Mouse (Mus musculus) kidney, embryonic 14.5 days (tissue): ENCODE results near the gene Bcl6. TPM values are rescaled to one million over a fixed set of nuclear protein-coding genes. Genes with fewer than 3 reads are reported as not detected.

ENCODE experiments used
- ATAC-seq: fragments of 200-750 bp; cut with Nextera tagmentation; 2 replicates; pipeline ENCODE4 v1.8.0; 2017; ENCODE audit warnings: moderate number of reproducible peaks, mild to moderate bottlenecking, moderate TSS enrichment, moderate library complexity; ENCODE audit not compliant: low FRiP score, low TSS enrichment
- H3K27ac ChIP-seq: fragments of 300-500 bp; sonication (generic); 2 replicates; pipeline ENCODE4 v1.5.1; 2014; ENCODE audit warnings: low read depth, mild to moderate bottlenecking, low read length, moderate library complexity, mixed read lengths
- H3K27me3 ChIP-seq: fragments of 300-500 bp; sonication (generic); 2 replicates; pipeline ENCODE4 v1.6.1; 2014; ENCODE audit warnings: mild to moderate bottlenecking, low read length; ENCODE audit not compliant: control insufficient read depth, insufficient read depth
- H3K36me3 ChIP-seq: fragments of 300-500 bp; sonication (generic); 2 replicates; pipeline ENCODE4 v1.6.1; 2014; ENCODE audit warnings: low read length, mixed read lengths; ENCODE audit not compliant: control insufficient read depth, insufficient read depth
- H3K4me1 ChIP-seq: fragments of 300-500 bp; sonication (generic); 2 replicates; pipeline ENCODE4 v1.6.1; 2014; ENCODE audit warnings: low read length, mixed read lengths; ENCODE audit not compliant: control insufficient read depth, insufficient read depth
- H3K4me2 ChIP-seq: fragments of 300-500 bp; sonication (generic); replicated peaks from 2 replicates; pipeline ENCODE4 v1.6.1; 2014; ENCODE audit warnings: low read depth, mild to moderate bottlenecking, low read length
- H3K4me3 ChIP-seq: fragments of 300-500 bp; sonication (generic); 2 replicates; pipeline ENCODE4 v1.5.1; 2014; ENCODE audit warnings: mild to moderate bottlenecking, low read length
- H3K9ac ChIP-seq: fragments of 300-500 bp; sonication (generic); 2 replicates; pipeline ENCODE4 v1.6.1; 2014; ENCODE audit warnings: low read depth, mild to moderate bottlenecking, low read length, moderate library complexity
- H3K9me3 ChIP-seq: fragments of 300-500 bp; sonication (generic); 2 replicates; pipeline ENCODE4 v1.6.1; 2016; ENCODE audit warnings: low read length; ENCODE audit not compliant: control insufficient read depth
- WGBS: fragments of 180-500 bp; shearing (Covaris S2); extraction: QIAGEN DNeasy Blood & Tissue Kit; methylation state at CpG from one replicate; pipeline ENCODE4 v1.1.7; 2014; 5-methylcytosine and 5-hydroxymethylcytosine counted together
- polyA plus RNA-seq: library from polyadenylated mRNA; unstranded; fragments of >200 nt; fragmentation: Nextera tagmentation; extraction: Ambion mirVana; gene quantifications from 2 replicates; pipeline ENCODE4 v1.2.1, GENCODE M21; 2014

Bcl6 gene
- polyA plus RNA-seq, 1 experiment from 2014 or later: 0.73 TPM

DNA sequence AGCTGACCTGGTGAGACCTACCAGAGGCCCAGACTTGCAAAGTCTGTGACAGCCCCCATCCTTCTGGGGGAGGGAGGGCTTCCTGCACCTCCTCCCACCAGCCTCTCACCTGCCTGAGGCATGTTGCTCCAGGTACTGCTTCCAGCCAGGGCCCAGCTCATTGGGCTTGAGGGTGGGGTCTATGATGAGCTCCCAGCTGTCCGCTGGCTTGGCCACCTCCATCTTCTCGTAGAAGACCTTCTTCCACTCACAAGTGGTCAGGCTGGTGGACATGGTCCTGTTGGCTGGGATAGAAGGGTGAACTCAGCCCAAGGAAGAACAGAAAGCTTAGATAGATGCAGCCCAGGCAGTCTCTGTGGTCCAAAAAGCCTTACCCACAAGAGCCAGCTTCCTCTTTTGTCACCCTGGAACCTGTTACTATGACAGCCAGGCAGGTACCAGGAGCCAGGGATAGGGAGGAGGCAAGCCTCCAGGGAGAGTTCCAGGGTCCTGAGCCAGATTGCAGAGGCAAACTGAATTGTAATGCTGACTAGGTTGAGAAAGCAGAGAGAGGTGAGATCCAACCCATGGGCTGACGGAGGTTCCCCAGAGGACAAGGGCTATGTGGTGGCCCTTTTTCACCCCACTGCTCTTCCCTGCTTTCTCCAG lies 58.1 kb downstream of the Bcl6 start:
- no peaks in the 10 kb centered on the region for H3K4me1 ChIP-seq
- ATAC-seq: no peak
- no peak overlapping the region for H3K9ac ChIP-seq
- H3K4me2 ChIP-seq: no peak overlapping the region
- no peaks in the 10 kb centered on the region for H3K27me3 ChIP-seq
- H3K9me3 ChIP-seq: no peaks in the 10 kb centered on the region
- H3K4me3 ChIP-seq: no peak overlapping the region
- H3K36me3 ChIP-seq: no peaks in the 10 kb centered on the region
- 87% methylated on average over 3 of the region's 3 CpGs for WGBS
- H3K27ac ChIP-seq: no peak overlapping the region

DNA sequence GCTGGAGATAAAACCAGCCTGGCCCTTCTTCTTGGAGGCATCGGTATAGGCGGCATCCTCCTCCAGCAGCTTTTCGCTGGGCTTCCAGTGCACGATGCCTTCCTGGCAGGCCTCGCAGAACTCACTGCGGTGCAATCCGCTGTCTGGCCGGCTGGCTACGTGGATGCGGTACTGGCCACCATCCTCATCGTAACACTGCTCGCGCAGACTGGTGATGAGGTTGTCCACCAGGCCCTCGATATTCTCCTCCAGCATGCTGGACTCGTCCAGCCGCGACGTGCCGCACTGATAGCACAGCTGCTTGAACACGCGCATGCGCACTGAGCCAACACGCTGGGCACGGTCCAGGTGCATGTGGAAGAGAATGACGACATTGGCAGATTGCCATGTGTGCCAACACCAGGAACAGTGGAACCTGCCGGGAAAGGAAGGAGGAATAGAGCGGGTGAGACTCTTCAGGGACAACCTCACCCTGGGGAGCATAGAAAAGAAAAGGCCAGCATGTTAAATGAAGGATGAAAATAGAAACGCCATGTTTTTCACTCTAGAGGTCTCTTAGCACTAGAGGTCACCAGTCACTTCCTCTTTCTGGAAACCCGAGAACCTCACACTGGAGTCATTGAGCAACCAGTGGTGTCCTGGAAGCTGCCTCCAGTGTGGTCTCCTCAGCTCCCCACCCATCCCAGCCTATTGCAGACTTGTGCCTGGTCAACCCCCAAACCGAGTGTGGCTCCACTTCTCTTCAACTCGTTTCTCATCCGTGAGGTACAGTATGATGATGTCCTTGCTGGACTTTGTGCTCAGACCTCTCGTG lies 61.1 kb downstream of the Bcl6 start:
- Histone ChIP-seq H3K9me3 (no peaks in the 10 kb centered on the region), H3K4me2 (no peak overlapping the region), H3K27me3 (no peaks in the 10 kb centered on the region), H3K4me3 (no peak overlapping the region), H3K36me3 (no peaks in the 10 kb centered on the region), H3K4me1 (no peaks in the 10 kb centered on the region), H3K27ac (no peak overlapping the region), H3K9ac (no peak overlapping the region)
- ATAC-seq: no peak
- 93% methylated on average over 33 of the region's 33 CpGs for WGBS

DNA sequence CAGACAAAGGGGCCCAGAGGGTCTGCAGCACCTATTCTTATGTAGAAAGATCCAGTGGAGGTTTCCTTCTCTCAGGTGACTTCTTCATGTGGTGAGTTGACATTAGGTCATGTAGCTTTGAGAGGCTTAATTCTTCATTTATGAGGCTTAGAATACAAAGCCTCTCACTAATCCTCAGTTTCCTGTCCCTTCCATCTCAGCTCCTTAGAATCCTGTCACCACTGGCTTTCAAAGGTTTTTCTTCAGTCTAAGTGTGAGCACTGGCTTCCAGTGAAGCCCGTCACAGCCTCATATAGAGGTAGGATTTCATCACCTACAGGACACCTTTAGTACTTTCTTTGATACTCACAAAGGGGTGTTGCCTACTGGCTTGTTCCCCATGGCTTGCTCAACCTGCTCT lies 65.7 kb downstream of the Bcl6 start:
- no peak for ATAC-seq
- Histone ChIP-seq H3K36me3 (no peaks in the 10 kb centered on the region), H3K4me3 (no peak overlapping the region), H3K9ac (no peak overlapping the region), H3K9me3 (no peaks in the 10 kb centered on the region), H3K27me3 (no peaks in the 10 kb centered on the region), H3K4me1 (no peaks in the 10 kb centered on the region), H3K27ac (no peak overlapping the region), H3K4me2 (no peak overlapping the region)
- 89% methylated on average over 1 of the region's 1 CpGs for WGBS

DNA sequence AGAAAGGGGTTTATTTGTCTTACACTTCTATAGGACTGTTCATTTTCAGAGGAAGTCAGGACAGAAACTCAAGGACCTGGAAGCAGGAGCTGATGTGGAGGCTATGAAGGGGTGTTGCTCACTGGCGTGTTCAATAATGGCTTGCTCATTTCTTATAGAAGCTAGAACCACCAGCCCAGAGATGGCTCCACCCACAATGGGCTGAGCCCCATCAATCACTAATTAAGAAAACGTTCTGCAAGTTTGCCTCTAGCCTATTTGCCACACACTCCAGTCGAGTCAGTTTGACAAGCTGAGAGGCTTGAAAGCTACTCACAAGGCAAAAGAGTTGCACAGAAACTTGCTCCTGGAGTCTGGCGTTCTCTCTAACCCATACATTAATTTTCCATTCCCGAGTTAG lies 67.0 kb downstream of the Bcl6 start:
- 68% methylated on average over 5 of the region's 5 CpGs for WGBS
- Histone ChIP-seq H3K36me3 (no peaks in the 10 kb centered on the region), H3K9me3 (no peaks in the 10 kb centered on the region), H3K27ac (no peak overlapping the region), H3K27me3 (no peaks in the 10 kb centered on the region), H3K4me1 (no peaks in the 10 kb centered on the region), H3K9ac (no peak overlapping the region), H3K4me3 (no peak overlapping the region), H3K4me2 (no peak overlapping the region)
- ATAC-seq: no peak

DNA sequence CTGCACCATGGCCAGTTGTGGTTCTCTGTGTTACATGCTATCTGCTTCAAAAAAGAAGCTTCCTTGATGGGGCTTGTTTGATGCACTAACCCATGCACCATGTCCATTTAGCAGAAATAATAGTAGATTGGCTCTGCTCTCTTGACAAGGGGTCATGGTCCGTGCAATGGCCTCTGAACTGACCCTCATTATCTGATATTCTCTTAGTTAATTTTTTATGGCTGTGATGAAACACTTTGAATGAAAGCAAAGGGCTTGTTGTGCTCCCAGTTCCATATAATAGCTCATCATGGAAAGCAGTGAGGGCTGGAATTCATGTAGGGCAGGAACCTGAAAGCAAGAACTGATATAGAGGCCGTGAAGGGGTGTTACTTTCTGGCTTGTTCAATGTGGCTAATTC lies 69.2 kb downstream of the Bcl6 start:
- Histone ChIP-seq H3K4me2 (no peak overlapping the region), H3K9me3 (no peaks in the 10 kb centered on the region), H3K36me3 (no peaks in the 10 kb centered on the region), H3K4me1 (no peaks in the 10 kb centered on the region), H3K27ac (no peak overlapping the region), H3K27me3 (no peaks in the 10 kb centered on the region), H3K4me3 (no peak overlapping the region), H3K9ac (no peak overlapping the region)
- ATAC-seq: no peak
- 82% methylated on average over 2 of the region's 2 CpGs for WGBS

Other genes with a start within 250 kb of the Bcl6 start
- 0.42 and 0.86 TPM in 2 replicates for gene Sst, start 97.9 kb downstream of the Bcl6 start, polyA plus RNA-seq
- not detected in 2 replicates for gene Rtp2, start 56.5 kb downstream of the Bcl6 start, polyA plus RNA-seq
- gene Gm37419, start 370 bp downstream of the Bcl6 start, polyA plus RNA-seq: not detected in 2 replicates